Mouse (Mus musculus): ENCODE results near the gene Zhx3.

The Zhx3 gene

GRCm38 (mm10) chr2:160872890-160873382 lies at the start of gene Zhx3:
TSS of gene Zhx3 (minus strand) at chr2:160872998.
- peak; percentile 85 for ATAC-seq (ENCODE audit: low TSS enrichment)

GRCm38 (mm10) chr2:160921285-160921684 lies 48.5 kb upstream of the Zhx3 start:
- ATAC-seq (ENCODE audit: low TSS enrichment): no peak

DNA sequence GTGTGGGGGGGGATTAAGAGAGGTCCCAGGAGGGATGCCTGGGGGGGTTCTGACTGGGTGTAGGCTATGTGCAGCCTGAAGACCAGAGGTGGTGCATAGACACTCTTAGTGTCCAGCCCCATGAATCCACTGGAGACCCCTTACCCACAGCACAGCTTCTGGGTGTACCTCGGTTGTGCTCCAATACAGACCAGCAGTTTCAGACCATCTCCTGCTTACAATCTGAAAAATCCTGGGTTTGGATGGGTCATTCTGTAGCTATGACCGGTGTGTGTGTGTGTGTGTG lies 46.1 kb upstream of the Zhx3 start:
- no peak for ATAC-seq (ENCODE audit: low TSS enrichment)

GRCm38 (mm10) chr2:160918154-160918929 lies 45.5 kb upstream of the Zhx3 start:
- ATAC-seq (ENCODE audit: low TSS enrichment): no peak

- ATAC-seq (ENCODE audit: low TSS enrichment): peak; percentile 64
Measured at GRCm38 (mm10) chr2:160917313-160917712, 44.5 kb upstream of the Zhx3 start.

DNA sequence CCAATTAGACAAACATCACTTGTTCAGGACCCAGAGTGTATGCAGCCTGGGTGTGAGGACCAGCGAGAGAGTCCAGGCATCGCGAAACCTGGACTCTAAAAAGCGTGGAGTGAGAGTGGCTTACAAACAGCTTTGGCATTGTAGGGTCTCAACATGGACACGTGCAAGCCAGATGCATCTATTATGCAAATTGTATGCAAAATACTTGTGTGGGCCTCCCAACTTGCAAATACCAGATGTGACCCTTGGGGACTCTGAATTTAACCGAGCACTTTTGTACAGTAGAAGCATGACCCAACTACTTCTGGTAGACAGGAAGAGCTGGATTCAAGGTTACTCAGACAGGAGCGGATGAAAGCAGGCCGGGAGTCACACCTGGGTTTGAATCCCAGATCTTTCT lies 43.9 kb upstream of the Zhx3 start:
- no peak for ATAC-seq (ENCODE audit: low TSS enrichment)

DNA sequence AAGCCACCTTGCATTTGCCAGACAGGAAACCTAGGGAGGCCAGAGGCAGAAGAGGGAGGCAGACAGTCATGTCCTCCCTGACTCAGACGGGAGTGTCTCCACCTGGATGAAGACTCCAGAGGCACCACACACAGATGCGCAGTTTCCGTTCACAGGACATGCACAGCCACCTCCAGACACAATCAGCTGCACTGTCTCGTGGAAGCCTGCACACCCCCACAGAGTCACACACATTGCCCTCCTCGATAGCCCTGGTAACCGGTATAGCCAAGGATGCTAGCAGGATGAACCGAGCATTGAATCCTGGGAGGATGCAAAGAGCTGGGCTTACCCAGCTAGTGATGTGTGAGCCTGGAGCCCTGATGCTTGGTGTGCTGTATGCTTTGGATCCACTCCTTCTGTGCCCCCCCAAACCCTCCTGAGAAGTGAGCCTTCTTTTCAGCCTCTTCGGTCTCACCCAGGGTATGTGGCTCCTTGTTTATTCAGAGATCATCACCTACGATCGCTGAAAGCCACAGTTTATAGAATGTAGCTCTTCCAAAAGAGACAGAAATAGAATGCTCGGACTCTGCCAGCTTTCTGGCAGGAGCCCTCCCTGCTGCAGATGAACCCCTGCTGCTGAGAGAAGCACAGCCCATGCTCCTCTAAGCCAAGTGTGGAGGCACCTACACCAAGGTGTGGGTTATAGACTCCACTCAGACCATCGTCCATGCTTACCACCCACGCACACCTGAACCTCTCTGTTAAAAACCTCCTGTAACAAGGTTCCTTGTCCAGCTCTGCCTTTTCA lies 43.2 kb upstream of the Zhx3 start:
- ATAC-seq (ENCODE audit: low TSS enrichment): peak; percentile 57

DNA sequence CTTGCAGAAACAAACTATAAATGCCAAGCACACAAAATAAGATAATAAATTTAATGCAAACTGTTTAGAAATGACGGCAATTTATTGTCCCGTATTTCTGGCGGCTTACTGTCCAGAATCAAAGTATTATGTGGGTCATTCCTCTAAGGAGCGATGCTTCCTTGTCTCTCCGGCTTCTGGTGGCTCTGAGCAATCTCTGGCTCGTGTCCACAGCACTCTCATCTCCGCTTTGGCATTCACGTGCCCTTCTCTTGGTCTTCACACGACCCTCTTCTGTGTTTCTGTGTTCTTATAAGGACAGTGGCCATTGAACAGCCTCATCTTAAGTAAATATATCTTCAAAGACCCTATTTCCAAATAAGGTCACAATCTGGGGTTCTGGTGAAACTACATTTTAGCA lies 41.9 kb upstream of the Zhx3 start:
- ATAC-seq (ENCODE audit: low TSS enrichment): no peak

- ATAC-seq (ENCODE audit: low TSS enrichment): no peak
Measured at GRCm38 (mm10) chr2:160912231-160912671, 39.5 kb upstream of the Zhx3 start, which contains the start of gene Emilin3. TSS of gene Emilin3 (minus strand) at chr2:160912328.

DNA sequence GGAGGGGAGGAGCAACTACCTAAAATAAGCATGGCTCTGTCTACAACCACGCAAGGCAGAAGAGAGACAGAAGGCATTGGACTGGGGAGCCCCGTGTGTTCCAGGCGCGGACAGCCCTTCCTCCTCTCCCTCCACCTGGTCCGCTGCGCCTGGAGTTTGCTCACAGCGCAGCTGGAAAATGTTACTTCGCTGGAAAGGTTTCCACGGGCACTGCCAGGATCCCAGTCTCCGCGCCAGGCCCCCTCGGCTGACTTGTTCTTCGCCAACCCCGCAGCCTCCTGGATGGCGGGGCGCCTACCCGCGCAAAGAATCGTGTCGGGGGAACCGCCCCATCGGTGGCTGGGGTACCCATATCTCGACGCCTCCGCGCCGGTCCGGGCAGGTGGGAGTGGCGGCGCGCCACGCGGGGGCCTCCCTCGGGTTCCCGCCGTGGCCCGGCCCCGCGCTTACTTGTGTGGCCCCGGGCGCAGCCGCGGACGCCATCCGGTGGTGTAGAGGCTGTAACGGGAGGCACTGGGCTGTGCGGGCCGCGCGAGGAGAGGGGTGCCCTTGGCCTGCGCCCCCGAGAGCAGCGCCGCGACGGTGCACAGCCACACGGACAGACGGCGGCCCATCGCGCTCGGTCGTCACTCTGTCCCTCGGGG lies 38.9 kb upstream of the Zhx3 start:
- ATAC-seq (ENCODE audit: low TSS enrichment): 0 out of 2 replicates have a peak, but pooled peaks have one; percentile 17

- no peak for ATAC-seq (ENCODE audit: low TSS enrichment)
Measured at GRCm38 (mm10) chr2:160910633-160911032, 37.8 kb upstream of the Zhx3 start.

DNA sequence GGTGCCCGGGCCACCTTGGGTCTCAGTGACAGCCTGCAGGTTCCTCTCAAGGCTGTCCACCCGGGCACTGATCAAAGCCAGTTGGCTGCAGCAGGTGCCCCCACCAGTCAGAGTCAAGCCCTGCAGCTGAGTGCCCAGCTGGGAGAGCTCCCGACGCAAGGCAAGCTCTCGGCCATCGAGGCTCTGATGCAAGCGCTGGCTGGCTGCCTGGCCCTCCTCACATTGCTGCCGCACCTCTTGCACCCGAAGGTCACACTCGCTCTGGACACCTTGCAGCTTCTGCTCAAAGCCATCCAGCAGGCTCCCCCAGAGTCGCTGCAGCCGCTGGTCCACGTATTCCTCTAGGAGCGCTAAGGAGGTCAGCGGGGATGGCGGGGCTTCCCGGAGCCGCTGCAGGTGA lies 35.8 kb upstream of the Zhx3 start:
- no peak for ATAC-seq (ENCODE audit: low TSS enrichment)

DNA sequence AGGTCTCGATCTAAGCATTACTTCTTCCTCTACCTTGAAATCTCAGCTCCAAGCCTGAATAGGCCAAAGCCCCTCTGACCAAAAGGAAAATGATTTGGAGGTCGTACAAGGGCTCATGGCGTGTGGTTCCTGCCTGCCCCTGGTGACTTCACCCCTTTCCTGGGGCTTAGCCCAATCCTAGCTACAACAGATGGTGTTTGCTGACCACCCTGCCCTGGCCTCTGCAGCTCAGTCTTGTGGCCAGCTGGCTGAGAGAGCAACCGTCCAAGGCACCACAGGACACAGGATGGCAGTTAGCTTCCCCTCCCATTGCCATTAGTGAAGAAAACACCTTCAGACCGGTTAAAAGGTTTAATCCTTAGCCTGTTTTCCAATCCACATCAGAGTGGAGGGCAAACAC lies 33.3 kb upstream of the Zhx3 start:
- ATAC-seq (ENCODE audit: low TSS enrichment): no peak

DNA sequence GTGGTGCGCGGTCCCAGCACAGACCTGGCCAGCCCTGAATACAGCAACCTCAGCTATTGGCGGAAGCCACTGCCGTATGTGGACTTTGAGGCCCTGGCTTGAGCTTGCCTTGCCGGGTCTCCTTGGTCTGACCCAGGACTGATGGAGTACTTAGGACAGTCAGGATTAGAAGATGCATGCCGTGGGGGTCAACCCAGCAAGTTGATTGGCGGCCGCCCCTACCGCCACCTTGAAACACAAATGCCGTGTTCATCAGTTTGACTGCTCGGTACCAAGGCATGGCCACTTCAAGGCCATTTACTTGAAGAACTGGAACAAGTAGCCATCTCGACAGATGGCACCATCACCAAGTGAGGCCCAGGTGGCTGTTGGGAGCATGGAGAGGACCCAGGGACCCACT lies 32.5 kb upstream of the Zhx3 start:
- ATAC-seq (ENCODE audit: low TSS enrichment): no peak

- ATAC-seq (ENCODE audit: low TSS enrichment): no peak
Measured at GRCm38 (mm10) chr2:160901656-160902412, 29.0 kb upstream of the Zhx3 start.

DNA sequence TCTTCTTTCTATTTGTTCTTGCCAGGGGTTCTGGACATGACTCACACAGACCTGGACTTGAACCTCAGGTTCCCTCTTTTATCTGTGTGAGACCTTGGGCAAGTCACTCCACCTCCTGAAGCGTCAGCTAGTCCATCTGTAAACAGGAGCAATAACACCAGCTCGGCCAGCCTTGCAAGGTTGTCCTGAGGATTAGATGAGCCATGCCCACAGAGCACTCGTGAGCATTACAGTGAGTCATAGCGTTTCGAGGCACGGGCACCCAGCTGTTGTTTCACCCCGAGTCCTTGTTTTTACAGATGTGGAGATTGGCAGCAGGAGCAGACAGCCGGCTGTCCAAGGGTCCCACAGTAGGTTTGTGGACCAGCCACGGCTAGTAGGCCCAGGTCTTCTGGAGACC lies 18.9 kb upstream of the Zhx3 start:
- ATAC-seq (ENCODE audit: low TSS enrichment): no peak

DNA sequence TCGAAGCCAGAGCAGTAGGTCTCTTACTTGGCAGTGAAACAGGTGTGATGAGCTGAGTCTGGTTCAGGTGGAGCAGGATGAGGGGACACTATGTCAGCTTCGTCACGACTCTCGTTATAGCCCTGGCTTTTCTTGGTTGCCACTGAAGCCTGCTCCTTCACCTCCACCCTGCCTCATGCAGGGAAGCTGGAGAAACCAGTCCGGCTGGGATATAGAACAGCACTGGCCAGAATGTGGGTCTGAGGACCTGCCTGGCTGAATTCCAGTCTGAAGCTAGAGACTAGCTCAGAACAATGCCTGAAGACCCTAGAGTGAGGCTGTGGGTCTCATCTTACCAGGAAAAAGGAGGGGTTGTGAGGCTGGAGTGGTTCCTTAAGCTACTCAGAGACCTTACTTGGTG lies 18.2 kb upstream of the Zhx3 start:
- ATAC-seq (ENCODE audit: low TSS enrichment): no peak

DNA sequence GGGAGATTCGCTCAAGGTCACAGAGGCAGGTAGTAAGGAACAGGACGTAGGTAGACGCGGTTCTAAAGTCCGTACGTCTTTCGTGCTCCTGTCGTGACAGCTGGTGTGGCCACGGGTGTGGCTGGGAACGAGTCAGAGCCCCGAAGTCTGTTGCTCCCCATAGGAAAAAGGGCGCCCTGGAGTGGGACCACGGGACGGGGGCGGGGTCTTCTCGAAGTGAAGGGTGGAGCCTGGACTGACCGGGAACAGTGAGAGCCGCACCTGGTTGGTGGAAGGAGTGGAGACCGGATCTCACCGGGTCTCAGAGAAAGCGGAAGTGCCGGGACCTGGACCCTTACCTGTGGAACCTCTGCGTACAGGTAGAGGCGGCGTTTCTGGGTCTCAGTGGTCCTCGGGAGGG lies 15.1 kb upstream of the Zhx3 start:
- ATAC-seq (ENCODE audit: low TSS enrichment): peak; percentile 16; the same call in 1 of the 2 replicates

- peak; percentile 91 for ATAC-seq (ENCODE audit: low TSS enrichment)
Measured at GRCm38 (mm10) chr2:160887284-160887683, 14.5 kb upstream of the Zhx3 start.

GRCm38 (mm10) chr2:160886221-160886620 lies 13.4 kb upstream of the Zhx3 start:
- no peak for ATAC-seq (ENCODE audit: low TSS enrichment)

- ATAC-seq (ENCODE audit: low TSS enrichment): no peak
Measured at GRCm38 (mm10) chr2:160884830-160885229, 12.0 kb upstream of the Zhx3 start.

DNA sequence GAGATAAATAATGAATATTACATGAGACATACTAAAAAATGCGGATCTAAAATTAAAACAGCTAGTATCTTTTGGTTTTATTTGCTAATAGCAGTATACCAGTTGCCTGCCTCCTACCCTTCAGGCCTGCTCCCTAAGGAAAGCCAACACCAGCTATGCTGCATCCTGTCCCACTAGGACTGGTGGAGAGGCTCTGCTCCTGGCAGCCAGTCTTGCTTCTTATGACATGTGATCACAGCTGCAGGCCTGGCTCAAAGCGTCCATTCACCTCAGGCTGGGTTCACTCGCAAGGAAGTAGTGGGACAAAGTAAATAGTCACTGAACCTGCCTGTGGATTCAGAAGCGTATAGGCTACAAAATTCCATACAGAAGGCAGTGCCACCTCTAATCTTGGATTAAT lies 11.1 kb upstream of the Zhx3 start:
- no peak for ATAC-seq (ENCODE audit: low TSS enrichment)

All from frontal cortex, adult (tissue).